Mouse (Mus musculus): ENCODE data around the gene Btc.

Btc gene

DNA sequence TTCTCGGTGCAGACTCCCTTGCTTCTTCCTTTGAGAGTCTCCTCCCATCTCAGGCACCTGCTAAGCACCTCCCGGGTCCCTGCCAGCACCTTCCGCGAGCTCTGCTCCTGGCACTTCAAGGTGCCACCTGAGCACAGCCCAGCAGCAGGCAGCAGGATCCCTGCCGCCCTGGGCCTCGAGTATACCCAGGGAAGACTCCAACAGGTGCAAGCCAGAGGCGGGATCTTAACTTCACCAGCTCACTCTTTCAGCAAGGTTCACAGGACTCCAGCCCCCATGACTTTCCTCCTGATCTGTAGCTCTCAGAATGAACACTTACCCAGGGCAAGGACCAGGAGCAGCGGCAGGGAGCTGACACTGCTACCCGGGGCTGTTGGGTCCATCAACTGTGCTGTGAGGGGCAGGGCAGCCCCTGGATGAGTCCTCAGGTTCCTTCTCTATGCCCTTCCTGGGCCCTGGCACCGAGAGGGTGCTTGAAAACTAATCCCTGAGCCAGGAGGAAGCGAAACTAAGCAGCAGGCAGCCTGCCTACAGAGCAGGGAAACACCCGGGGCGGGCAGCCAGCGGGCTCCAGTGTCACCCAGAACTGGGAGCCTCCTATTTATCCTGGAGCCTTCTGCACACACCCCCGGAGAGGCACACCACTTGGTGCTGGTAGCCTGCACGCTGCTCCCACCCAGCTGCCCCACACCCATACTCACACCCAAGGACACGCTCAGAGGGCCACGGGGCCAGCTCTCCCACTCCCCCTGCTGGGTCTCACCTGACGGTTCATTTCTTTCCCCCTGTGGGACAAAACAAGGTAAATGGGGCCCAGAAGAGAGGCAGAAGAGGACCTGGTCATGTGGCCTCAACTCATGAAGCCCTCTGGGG lies at the start of gene Btc:
Gene Btc, minus strand, starts transcription at position 656 of the 873 bp plus-strand sequence.
- peak; percentile 33 for DNase-seq (ENCODE audit: low read depth, low spot score)

DNA sequence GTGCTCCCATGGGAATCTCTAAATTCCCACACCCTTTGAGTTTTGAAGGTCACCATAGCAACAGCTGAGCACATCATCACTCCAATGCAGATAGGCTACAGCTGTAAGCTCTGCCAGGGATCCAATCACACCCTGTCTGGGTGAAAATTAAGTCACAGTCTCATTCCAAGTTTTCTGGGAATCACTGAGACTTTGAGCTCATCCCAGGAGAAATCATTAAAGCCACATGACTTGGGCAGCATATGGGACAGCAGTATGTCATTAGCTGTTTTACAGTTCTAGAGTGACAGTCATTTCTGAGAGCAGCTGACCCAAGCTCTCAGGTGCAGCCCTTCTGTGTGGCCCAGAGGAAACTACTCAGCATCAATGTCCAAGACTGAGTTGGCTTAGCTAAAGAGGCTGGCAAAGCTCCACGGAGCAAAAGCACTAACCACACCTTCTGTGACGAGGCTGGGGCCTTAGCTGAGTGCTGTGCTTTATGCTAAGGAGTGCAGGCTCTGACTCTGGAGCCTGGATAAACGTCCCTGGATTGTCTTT lies 42.3 kb upstream of the Btc start:
- peak; percentile 9 for DNase-seq (ENCODE audit: low read depth, low spot score)

DNA sequence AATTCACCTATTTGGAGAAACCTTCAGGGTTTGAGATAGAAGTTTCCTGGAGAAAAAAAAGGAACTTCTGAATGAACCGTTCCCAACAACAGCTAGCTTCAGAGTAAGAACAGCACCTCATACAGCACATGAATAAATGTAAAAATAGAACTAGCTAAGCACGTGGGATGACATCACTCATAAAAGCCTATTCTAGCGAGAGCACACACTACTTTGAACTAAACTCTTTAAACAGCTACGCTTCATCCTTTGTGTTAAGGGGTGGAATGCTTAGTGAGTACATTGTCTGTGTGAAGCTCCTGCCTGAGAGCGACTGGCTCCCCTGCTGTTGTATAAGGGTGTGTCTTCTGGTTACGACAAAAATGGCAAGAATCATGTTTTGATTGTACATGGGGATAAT lies 33.8 kb upstream of the Btc start:
- DNase-seq (ENCODE audit: low read depth, low spot score), result no peak

DNA sequence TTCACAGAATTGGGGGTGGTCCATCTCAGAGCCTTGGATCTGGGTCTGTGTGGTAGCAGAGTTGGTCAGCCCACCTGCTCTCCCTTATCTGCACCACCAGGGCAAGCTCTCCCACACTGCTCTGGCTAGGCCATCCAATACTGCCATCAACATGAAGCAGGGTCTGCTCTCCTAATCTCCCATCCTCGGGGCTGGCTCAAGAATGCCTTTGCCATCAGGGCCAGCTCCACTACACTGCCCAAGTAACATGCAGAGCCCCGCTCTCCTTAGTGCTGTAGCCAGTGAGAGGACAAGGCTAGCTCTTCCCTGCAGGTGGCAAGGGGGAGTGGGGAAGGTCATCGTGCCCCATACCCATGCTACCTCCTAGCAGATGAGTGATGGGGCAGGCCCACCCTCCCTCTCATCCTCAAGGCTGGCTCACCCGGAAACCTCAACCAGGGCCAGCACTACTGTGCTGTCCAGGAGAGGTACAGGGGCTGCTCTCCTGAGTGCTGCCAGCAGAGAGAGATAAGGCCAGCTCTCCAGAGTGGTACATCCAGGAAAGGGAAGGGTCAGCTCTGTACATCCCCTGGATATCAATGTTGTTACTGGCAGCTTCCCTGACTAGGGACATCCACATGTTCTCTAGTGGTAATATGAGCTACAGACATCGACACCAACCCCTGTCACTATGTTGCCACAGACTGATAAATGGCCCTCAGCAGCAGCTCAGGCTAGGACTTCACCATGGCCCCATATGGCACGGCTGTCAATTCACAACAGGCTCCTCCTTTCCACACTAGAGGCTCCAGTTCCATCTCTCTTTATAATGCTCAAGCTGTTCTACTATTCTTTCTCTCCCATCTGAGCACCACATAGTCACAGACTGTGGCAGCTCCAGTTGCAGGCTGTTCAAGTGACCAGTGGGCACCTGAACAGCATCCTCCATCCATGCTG lies 32.2 kb upstream of the Btc start:
- DNase-seq (ENCODE audit: low read depth, low spot score), result no peak

DNA sequence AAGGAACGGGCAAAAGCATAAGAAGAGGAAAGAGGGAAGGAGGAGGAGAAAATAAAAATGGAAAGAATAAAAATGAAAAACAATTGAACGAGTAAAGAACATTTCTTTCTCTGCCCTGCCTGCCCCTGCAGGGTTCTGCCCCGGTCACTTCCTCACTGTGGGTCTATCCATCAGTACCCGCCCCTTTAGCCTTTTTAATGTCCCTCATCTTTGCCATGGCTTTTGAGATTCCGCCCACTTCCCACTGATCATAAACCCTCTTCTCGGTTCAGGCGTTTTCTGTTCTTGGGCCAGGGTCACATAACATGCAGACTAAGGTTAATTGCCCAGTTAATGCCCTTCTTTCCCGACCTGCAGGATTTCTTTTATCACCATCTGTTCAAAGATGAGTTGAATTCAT lies 25.8 kb upstream of the Btc start:
- no peak for DNase-seq (ENCODE audit: low read depth, low spot score)

DNA sequence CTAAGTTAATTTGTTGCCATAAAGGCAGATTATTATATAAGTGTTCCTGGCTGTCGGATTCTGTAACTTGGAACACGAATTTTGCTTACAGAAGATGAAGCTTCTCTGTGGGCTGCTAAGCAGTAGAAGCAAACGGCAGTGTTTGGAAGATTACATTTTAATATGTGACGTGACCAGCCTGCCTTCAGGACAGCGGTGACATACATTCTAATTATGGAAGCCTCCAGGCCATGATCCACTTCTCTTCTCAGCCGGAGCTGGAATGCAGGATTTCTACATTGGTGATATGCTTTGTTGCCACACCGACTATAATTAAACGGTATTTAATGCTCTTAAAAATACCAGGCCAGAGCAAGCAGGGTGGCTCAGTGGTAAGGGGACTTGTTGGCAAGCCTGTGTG lies 11.0 kb upstream of the Btc start:
- DNase-seq (ENCODE audit: low read depth, low spot score), result no peak

DNA sequence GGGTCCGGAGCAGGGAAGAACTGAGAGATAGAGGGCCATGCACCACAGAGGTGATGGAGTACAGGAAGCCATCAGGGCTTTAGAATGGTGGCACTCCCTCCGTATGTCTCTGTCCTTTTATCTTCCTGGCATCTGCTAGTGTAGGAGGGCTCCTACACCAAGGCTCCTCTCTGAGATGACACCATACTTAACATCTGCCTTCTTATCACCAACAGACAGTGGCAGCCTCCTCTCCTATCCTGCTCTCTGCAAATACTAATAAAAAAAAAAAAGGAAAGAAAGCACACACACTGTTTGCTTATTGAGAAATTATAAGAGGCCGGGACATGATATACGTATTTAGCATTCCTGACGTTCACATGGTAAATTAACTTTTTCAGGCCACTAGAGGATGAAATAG lies 1.5 kb upstream of the Btc start:
- no peak for DNase-seq (ENCODE audit: low read depth, low spot score)

DNA sequence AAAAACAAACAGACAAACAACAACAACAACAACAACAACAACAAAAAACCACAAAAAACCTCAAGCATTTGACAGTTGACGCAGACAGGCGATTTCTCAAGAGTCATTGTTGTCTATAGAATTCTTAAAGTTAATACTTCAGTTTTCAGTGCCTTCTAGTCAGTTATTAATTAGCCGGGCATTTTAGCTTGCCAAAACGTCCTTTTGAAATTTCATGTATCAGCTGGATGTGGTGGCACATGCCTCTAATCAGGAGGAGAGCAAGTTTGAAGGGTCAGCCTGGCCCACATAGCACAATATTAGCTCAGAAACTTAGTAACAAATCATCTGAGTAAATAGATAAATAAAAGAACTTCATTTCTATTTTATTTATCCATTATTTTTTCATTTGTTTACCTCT lies 487 bp upstream of the Btc start:
- DNase-seq (ENCODE audit: low read depth, low spot score), result no peak

DNA sequence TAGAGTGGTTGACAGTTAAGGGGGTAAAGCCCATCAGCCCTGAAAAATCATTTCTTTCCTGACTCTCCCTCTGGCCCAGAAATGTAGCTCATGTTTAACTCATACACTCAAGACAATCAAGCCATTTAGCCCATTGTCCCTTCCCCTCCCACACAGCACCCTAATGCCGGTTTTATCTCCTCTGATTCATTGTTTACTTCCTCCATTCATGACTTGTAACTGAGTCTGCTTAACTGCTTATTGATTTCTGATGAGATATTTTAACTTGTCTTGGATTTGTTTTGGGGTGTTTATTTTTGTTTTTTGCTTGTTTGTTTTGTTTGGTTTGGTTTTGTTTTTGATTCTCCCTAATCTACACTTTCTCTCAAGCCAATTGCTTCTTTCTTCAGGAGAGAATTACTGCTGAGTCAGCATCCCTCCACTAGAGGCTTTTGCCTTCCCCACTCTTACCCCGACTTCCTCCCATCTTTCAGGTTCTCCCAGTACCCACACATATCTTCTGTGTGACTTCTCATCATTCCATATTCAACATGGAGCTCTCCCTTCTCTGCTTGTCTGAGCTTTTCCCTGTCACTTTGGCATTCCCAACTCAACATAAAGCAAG lies 2.2 kb downstream of the Btc start:
- DNase-seq (ENCODE audit: low read depth, low spot score), result no peak

DNA sequence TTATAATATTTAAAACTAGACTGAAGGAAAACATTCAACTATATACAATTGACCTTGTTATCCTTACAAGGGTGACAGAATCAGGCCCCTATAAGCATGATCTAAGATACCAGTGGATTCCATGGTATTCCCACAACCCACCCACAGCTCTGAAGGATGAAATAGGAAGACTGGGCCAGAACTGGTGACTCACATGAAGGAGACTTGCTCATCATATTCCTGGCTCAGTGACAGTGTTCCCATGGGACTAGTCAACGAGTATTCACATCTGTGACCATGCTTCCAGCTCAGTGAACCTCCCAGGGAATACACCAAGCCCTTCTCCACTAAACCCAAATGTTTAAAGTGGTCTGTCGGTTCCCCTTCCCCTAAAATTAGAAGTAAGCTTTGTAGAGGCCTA lies 27.3 kb downstream of the Btc start:
- DNase-seq (ENCODE audit: low read depth, low spot score), result no peak

DNA sequence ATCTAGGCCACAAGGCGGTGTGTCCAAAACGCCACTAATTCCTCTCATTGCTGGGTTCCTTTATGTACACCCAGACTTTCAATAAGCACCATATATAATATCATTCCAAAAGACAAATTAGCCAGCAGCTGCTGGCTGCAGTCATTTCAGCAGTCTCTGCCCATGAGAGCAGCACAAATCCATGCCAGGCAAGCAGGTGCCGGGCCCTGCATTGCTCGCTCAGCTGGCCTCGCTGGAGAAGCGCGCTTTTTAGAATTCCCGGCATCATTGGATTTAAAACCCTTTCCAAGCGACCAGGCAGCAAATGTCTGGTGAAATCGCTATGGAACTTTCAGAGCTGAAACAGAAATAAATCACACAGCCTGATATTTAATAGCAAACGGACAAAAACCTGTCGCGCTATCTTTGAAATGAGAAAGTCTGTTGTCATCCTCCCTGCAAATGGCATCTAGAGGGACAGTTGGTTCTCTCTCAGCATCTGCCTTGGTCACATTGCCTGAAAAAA lies 34.7 kb downstream of the Btc start:
- no peak for DNase-seq (ENCODE audit: low read depth, low spot score)

DNA sequence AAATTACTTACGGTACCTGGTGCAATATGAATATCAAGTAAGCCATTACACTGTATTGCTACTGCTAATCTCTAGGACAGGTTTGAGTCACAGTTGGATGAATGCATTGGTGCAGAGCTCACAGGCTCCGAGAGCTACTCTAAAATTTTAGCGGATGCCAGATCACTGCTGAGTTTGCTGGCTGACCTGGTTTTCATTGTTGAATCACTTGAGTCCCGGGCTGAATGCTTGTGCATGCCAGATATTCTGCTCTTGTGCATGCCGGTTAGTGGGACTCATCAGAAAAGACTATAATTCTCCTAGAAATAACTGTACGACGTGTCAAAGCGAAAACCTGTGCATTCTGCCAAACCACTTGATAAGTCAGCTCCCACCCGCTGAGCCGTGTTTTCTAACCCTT lies 35.9 kb downstream of the Btc start:
- DNase-seq (ENCODE audit: low read depth, low spot score), result no peak

DNA sequence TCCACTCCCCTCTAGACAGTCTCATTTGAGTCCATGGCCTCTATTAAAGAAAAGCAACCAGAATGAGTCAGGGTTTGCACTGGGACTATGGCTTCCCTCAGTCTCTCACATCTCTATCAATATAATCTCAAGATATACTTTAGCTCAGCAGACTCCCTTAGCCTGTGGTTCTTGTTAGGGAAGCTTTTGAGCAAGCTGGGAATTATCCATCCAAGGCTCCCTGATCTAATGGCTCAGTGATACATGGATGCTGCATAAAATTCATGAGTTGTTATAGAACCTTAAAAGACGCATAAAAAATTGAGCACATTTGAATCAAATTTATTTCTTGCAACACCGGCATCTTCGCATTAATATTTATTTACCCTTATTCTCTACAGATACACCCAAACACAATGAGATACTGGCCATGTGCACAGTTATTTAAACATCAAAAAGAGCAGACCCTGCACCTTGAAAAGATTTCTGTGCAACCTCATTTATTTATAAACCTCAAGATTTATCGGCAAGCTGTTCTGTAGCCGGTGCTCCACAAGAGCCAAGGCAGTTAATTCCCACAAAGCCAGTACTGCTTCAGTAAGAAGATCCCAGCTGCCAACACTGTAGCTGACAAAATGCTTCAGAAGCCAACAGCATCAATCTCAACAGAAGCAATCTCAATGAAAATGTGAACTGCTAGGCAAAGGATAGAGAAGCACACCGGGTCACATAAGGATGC lies 39.4 kb downstream of the Btc start:
- DNase-seq (ENCODE audit: low read depth, low spot score), result no peak

DNA sequence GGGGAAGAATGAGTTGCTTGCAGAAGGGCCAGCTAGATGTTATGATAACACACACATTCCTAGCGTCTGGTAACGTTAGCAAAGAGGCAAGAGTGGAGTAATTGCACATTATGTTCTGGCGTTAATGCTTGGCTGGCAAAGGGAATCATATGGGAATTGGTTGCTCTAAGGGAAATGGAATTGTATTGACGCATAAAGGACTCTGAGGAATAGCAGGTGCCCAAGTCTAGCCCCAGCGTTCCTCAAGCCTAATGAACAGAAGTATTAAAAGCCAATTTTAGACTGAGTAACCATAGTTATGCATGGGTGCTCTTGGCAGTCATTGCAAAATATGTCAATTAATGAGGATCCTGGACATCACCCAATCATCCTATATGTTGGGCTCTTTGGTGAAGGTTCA lies 50.1 kb downstream of the Btc start:
- no peak for DNase-seq (ENCODE audit: low read depth, low spot score)

DNA sequence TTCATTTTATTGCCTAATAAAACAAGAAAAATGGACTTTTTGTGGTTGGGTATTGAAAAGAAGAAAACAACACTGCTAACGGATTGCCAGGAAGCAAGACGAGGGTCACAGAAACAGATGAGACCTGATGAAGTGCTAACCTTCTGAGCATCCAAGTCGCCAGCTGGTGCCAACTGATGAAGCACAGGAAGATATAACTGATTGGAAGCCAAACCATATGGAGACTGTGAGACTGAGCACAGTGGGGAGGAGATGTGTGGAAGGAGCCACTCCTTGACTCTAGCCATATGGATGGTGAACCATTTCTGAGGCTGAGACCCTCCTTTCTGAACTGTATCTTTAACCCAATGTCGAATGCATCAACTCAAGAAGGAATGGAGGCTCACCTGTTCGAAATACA lies 57.1 kb downstream of the Btc start:
- no peak for DNase-seq (ENCODE audit: low read depth, low spot score)

DNA sequence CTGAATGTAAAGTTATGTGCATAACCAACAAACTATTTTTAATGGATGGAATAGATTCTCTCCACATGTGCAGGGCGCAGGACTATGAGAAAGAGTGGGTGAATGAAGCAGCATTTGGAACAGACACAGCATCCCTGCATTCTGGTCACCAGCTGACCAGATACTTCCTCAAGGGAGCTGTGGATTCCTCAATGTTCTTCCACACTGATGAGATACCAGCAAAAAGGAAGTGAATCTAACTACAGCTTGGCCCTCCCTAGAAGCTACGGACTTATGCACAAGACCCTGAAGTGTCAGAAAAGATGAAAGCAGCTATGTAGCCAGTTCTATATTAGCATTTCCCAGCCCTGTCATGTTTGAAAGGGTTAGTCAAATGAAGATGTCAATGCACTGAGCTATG lies 57.7 kb downstream of the Btc start:
- DNase-seq (ENCODE audit: low read depth, low spot score), result no peak

DNA sequence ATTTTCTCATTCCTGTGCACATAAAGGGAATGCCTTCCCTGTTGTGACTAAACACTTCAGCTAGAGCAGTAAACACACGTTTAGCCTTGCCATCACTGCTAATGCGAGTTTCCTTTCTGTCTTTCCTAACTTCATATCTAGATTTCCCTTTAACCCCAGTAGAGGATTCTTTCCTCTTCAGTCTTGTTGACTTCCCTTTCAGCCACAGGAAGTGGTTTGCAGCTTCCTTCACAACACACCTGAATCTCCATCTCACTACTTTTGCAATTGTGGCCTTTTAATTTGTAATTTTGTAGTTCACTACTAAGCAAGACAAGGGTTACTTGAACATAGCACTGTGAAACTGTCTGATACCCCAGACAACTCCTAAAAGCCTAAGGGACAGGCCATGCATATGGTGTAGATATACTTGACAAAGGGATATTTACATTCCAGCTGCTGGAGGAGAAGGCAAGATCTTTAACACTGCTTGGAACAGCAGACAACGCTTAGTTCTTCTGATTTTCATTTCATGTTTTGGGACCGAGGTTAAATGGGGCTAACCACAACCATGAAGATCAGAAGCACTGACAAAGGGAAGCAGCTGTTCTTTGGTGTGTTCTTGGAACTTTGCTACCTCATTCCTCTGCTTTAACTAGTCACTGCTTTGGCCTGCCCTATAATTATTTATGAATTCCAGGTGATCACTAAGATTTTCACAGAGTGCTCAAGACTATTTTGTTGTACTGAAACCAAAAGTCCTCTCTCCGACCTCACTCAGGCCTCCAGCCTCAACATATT lies 60.6 kb downstream of the Btc start:
- DNase-seq (ENCODE audit: low read depth, low spot score), result no peak

DNA sequence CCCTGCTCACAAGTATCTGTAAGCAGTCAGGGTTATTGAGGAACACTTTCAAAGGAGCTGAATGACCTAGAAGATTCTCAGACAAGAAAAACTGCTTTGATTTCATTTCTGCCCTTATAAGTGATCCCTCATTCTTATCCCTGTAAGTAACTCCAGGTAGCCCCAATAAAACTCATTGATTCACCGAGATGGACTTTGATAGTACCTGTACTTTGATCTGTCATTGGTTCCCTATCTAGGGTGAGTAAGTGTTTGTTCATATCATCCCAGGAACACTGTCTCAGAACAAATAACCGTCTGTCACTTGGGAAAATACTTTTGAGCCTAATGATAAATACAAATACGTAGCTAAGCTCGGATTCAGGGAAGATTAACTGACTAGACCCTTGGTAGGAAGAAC lies 68.6 kb downstream of the Btc start:
- DNase-seq (ENCODE audit: low read depth, low spot score), result no peak

DNA sequence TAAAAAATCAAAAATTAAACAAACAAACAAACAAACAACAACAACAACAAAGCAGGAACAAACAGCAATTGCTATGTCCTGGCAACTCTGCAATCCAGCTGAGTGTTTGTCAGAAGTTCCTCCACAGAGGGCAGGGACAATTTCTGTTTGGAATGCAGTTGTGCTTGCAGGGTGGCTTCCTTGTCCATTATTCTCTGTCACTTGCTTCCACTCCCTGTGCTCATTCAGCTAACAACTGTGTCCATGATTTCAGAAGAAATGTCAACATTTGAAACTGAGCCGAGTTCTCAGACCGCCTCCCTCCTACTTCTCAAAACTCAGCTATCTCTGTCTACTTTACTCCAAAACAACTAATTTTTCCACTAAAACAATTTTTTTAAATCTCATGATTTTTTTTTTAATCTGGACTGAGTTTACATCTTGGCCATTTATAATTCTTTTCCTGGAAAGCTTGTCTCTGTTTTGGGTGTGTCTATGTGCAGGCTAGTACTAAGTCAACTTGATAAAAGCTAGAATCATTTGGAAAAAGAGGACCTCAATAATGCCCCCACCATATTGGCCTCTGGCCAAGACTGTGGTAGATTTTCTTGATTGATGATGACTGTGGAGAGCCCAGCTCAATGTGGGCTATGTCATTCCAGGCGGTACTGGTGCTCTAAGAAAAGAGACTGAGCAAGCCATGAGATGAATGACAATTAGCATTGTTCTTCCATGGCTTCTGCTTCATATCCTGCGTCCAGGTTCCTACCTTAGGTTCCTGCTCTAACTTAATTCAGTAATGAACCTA lies 70.5 kb downstream of the Btc start:
- no peak for DNase-seq (ENCODE audit: low read depth, low spot score)

DNA sequence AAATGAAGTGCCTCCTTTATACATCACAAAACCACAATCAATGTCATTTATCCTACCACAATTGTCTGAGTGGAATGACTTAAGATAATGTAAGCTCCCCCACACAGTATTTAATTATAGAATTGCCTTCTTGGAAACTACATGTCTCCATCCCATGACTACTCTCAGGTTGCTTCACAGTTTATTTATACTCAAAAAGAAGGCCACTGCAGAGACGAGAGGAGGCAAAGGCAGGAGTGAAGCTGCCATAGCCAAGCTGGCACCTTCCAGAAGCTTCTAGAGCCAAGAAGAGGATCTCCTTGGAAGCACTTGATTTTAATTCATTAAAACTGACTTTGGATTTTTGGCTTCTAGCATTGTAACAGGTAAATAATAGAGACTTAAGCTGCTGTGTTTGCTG lies 81.0 kb downstream of the Btc start:
- DNase-seq (ENCODE audit: low read depth, low spot score), result no peak
